Mouse (Mus musculus) intestine, embryonic 15.5 days (tissue): Measurements from ENCODE around the gene Pxdc1. TPM values are rescaled to one million over a fixed set of nuclear protein-coding genes. Genes with fewer than 3 reads are reported as not detected.

ENCODE experiments used
- ATAC-seq: fragments of 200-750 bp; cut with Nextera tagmentation; 2 replicates; pipeline ENCODE4 v1.8.0; 2017; ENCODE audit warnings: moderate TSS enrichment, moderate library complexity
- H3K27ac ChIP-seq: fragments of 300-500 bp; sonication (generic); 2 replicates; pipeline ENCODE4 v1.5.1; 2015; ENCODE audit warnings: mild to moderate bottlenecking, inconsistent platforms
- H3K27me3 ChIP-seq: fragments of 300-500 bp; sonication (generic); replicated peaks from 2 replicates; pipeline ENCODE4 v1.6.1; 2015; ENCODE audit warnings: inconsistent platforms
- H3K36me3 ChIP-seq: fragments of 300-500 bp; sonication (generic); 2 replicates; pipeline ENCODE4 v1.6.1; 2015; ENCODE audit warnings: inconsistent platforms
- H3K4me1 ChIP-seq: fragments of 300-500 bp; sonication (generic); replicated peaks from 2 replicates; pipeline ENCODE4 v1.6.1; 2015; ENCODE audit warnings: inconsistent platforms
- H3K4me2 ChIP-seq: fragments of 300-500 bp; sonication (generic); replicated peaks from 2 replicates; pipeline ENCODE4 v1.6.1; 2015; ENCODE audit warnings: mild to moderate bottlenecking, inconsistent platforms
- H3K4me3 ChIP-seq: fragments of 300-500 bp; sonication (generic); replicated peaks from 2 replicates; pipeline ENCODE4 v1.5.1; 2015; ENCODE audit warnings: inconsistent platforms
- H3K9ac ChIP-seq: fragments of 300-500 bp; sonication (generic); 2 replicates; pipeline ENCODE4 v1.6.1; 2015; ENCODE audit warnings: inconsistent platforms
- H3K9me3 ChIP-seq: fragments of 300-500 bp; sonication (generic); 2 replicates; pipeline ENCODE4 v1.6.1; 2016; ENCODE audit warnings: inconsistent platforms
- WGBS: fragments of 180-500 bp; shearing (Covaris S2); methylation state at CpG from one replicate; pipeline ENCODE4 v1.1.7; 2015; 5-methylcytosine and 5-hydroxymethylcytosine counted together
- polyA plus RNA-seq: library from polyadenylated mRNA; unstranded; fragments of >200 nt; fragmentation: Nextera tagmentation; extraction: Ambion mirVana; gene quantifications from 2 replicates; pipeline ENCODE4 v1.2.1, GENCODE M21; 2015

Pxdc1 gene
- polyA plus RNA-seq, 1 experiment from 2014 or later = 18.9 TPM

DNA sequence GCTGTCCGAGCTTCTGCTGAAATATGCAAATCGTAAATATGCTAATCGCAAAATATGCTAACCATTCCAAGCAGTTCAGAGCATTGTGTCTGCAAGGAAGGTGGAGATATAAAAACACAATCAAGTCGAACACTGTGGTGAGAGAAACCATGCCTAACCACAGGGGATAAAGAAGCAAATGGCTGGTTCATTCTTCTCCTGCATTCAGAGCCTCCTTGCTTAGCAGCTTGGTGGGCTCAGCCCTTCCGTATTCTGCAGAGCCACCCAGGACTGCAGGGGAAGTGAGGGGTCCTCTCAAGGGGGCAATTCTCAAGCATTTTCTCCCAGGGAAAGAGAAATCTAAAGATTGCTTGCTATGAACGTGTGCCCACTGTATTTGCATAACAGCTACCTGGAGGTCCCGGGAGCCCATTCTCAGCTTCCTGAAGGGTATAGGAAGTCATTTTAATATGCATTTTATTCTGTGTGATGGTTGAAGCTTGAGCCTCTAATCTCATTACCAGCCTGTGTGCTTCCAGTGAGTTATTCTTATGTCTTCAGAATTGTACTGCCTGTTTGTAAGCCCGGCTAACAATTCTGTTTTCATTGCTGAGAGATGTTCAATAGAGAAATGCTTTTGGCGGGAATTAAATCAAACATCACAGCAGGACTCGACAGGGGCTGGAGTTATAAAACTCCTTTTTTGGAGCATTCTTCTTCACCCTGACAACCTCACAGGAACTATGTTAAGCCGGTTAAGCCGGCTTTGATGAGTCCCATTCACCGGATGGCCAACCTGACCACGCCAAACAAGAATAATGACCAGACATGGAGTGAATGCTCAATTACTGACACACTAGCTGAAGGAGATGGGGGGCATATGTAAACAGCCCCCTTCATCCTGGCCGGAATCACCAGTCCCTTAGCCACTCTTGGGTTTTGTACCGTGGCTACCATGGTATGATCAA is 16.9 kb upstream of the Pxdc1 start:
- Histone ChIP-seq H3K4me3 (no peak overlapping the region), H3K9ac (no peak overlapping the region), H3K4me1 (no peaks in the 10 kb centered on the region), H3K4me2 (no peak overlapping the region), H3K27ac (no peak overlapping the region), H3K9me3 (no peaks in the 10 kb centered on the region), H3K27me3 (no peaks in the 10 kb centered on the region), H3K36me3 (no peaks in the 10 kb centered on the region)
- no peak for ATAC-seq
- 67% methylated on average over 16 of the region's 16 CpGs for WGBS

DNA sequence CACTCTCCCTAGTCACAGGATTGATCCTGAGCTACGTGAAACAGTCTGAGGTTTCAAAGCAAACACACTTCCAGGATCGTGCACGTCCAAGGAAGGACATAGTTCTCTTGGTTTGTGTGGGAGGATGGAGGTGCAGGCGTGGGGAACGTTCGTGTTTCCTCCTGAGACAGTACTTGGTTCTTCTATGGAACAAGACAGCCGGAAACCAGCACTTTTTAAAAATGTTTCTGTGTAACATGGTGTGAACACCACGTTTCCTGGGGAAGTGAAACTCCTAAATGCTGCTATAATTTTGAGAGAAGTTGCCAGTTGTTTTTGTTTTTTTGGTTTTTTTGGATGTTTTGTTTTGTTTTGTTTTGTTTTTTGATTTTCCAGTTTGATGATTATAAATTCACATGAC is 13.9 kb upstream of the Pxdc1 start:
- no peak overlapping the region for H3K27ac ChIP-seq
- H3K36me3 ChIP-seq = no peaks in the 10 kb centered on the region
- H3K4me3 ChIP-seq = no peak overlapping the region
- no peak overlapping the region for H3K9ac ChIP-seq
- H3K4me1 ChIP-seq = no peaks in the 10 kb centered on the region
- 82% methylated on average over 8 of the region's 8 CpGs for WGBS
- H3K4me2 ChIP-seq = no peak overlapping the region
- no peaks in the 10 kb centered on the region for H3K27me3 ChIP-seq
- no peak for ATAC-seq
- H3K9me3 ChIP-seq = no peaks in the 10 kb centered on the region

DNA sequence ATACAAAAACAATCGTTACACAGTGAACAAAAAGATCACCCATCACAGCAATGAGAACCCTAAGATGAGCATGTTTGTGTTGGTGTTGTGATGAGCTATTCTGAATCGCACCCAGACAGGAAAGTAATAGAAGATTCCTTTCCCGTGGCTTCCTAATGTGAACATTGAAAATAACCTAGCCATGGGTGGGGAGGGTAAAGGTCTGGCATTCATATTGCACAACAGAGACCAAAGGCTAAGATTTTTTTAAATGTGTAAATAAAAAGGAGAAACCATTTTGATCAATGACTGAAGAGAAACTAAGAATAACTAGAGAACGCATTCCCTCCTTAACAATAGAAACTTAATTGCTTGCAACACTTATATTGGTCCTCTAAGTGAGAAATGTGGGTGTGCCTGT is 11.8 kb upstream of the Pxdc1 start:
- WGBS = 77% methylated on average over 4 of the region's 4 CpGs
- peak; percentile 45; the same call in 1 of the 2 replicates for ATAC-seq
- Histone ChIP-seq H3K36me3 (no peaks in the 10 kb centered on the region), H3K4me1 (no peaks in the 10 kb centered on the region), H3K27me3 (no peaks in the 10 kb centered on the region), H3K4me3 (no peak overlapping the region), H3K9ac (no peak overlapping the region), H3K27ac (no peak overlapping the region), H3K9me3 (no peaks in the 10 kb centered on the region), H3K4me2 (no peak overlapping the region)

DNA sequence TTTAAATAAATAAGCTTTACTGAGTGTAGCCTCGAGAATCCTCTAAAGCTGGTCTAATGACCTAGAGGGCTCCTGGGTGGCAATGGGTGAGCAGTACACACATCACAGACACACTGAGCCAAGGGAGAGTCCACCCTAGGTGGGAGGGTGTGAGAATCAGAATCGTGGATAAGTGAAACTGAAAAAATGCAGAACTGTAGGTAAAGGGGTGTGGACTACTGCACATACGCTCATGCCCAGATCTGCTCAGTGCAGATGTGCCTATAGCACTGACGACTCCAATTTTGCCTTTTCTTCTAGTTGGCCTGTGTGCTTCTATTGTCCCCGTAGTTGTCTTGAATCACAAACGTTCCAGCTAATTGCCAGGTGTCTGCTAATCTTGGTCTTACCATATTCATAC is 10.5 kb upstream of the Pxdc1 start:
- Histone ChIP-seq H3K4me3 (no peak overlapping the region), H3K9me3 (no peaks in the 10 kb centered on the region), H3K9ac (no peak overlapping the region), H3K4me2 (no peak overlapping the region), H3K36me3 (no peaks in the 10 kb centered on the region), H3K27ac (no peak overlapping the region), H3K27me3 (no peaks in the 10 kb centered on the region), H3K4me1 (no peaks in the 10 kb centered on the region)
- ATAC-seq = no peak
- 78% methylated on average over 6 of the region's 6 CpGs for WGBS

DNA sequence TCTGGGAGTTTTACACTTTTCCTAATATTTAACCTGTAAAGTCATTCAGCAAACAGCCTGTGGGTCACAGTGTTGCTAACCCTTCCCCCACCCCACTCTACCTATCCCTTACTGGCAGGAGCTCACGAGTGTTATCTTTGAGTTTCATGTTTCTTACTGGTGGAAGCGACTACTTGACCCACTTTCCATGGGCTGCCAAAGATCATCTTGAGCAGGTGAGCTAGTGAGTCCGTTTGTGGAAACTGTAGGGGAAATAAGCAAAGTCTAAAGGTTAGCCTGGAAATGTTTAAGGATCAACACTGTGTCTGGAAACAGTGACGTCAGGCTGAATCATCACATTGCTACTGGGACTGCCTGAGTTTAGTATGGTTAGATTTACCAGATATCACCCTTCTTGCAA is 6.2 kb upstream of the Pxdc1 start:
- H3K4me3 ChIP-seq = no peak overlapping the region
- no peak overlapping the region for H3K9ac ChIP-seq
- H3K4me1 ChIP-seq = no peaks in the 10 kb centered on the region
- H3K27me3 ChIP-seq = no peaks in the 10 kb centered on the region
- no peaks in the 10 kb centered on the region for H3K36me3 ChIP-seq
- no peaks in the 10 kb centered on the region for H3K9me3 ChIP-seq
- no peak overlapping the region for H3K4me2 ChIP-seq
- H3K27ac ChIP-seq = no peak overlapping the region
- peak; percentile 86 for ATAC-seq
- WGBS = 33% methylated on average over 4 of the region's 4 CpGs

DNA sequence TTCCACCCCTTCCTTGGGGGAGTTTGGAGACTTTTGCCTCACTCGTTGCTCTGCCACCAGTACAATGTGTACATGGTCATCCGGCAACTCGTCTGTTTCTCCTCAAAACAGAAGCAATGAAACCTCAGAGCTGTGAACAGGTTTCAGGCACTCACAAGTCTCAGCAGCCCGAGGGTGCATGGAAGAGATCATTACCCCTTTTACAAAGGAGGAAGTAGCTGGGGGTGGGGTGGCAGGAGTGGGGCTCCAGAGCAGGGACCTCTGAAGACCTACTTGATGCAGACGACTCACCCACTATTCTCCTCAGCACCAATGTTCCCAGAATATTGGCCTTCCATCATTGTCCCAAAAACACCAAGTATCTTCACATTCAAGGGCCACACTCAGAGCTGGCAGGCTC is 3.1 kb upstream of the Pxdc1 start:
- no peak for ATAC-seq
- H3K27me3 ChIP-seq = no peaks in the 10 kb centered on the region
- WGBS = 73% methylated on average over 5 of the region's 5 CpGs

DNA sequence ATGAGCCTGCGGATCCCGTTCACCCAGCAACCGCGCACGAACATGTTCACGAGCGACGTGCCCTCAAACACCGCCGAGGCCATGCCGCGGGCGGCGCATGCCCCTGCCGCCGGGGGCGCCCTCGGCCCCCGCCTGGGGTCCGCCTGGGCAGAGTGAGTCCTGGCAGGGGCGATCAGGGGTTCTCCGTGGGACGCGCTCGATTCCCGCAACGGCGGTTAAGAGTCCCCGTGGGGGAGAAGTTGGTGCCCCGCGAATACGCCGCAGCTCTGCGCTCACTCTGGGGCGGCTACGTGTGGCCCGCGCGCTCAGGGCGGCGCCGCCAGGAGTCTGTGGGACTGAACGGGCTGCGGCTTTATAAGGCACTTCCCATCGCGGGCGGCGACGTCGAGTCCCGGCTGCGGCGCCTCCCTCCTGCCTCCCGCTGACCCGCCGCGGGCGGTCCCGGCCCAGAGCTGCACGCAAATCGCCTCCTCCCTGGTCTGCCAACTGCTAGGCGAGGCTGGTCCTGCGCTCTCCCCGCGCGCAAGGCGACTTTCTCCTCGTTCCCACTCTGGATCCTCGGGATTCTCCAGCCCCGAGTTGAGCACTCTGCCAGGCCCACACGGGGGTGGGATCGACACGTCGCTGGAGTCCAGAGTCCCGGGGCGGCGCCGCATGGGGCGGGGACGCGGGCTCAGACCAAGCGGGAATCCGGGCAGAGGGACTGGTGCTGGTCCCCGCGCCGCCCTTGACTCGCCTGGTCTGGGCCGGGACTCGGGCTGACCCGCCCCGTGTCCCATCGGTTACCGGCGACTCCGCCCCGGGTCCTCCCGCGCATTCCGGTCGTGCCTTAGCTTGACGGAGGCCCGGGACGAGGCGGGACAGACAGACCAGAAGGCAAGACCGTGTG is 689 bp downstream of the Pxdc1 start:
- Histone ChIP-seq H3K36me3 (no peaks in the 10 kb centered on the region), H3K4me3 (peak overlapping the region; percentile 66), H3K4me1 (peaks cover 20% of the 10 kb centered on the region; the same call in 1 of the 2 replicates), H3K9ac (peak overlapping the region; percentile 61), H3K27ac (peak overlapping the region; percentile 83), H3K27me3 (no peaks in the 10 kb centered on the region), H3K9me3 (no peaks in the 10 kb centered on the region), H3K4me2 (peak overlapping the region; percentile 95)
- peak; percentile 90 for ATAC-seq
- WGBS = under 1% methylated on average over 104 of the region's 105 CpGs

More for the DNA sequence above, 3.1 kb upstream of the Pxdc1 start:
- Histone ChIP-seq H3K4me3 (no peak overlapping the region), H3K4me2 (no peak overlapping the region), H3K9ac (no peak overlapping the region), H3K27ac (no peak overlapping the region), H3K4me1 (peaks cover 8% of the 10 kb centered on the region; the same call in 1 of the 2 replicates), H3K36me3 (no peaks in the 10 kb centered on the region), H3K9me3 (no peaks in the 10 kb centered on the region)

DNA sequence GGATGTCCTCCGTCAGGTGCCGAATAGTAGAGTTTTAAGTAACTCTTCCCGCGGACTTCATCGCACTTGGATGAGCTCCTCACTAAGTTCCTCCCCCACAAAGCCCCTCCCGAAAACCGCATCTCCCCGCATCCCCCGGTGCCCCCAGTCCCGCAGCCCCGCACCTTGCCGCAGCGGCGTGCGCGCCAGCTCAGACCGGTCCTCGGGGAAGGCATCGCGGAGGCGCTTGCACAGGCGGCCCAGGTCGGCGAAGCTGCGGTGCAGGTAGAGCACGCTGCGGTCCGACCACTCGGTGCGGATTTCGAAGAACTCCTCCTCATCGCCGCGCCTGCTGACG is 1.3 kb downstream of the Pxdc1 start:
- no peaks in the 10 kb centered on the region for H3K27me3 ChIP-seq
- peak overlapping the region; percentile 66 for H3K4me3 ChIP-seq
- peak overlapping the region; percentile 95 for H3K4me2 ChIP-seq
- H3K4me1 ChIP-seq = peaks cover 20% of the 10 kb centered on the region; the same call in 1 of the 2 replicates
- H3K9me3 ChIP-seq = no peaks in the 10 kb centered on the region
- peak overlapping the region; percentile 61 for H3K9ac ChIP-seq
- 0 out of 2 replicates have a peak overlapping the region, but pooled peaks have one; percentile 83 for H3K27ac ChIP-seq
- no peaks in the 10 kb centered on the region for H3K36me3 ChIP-seq
- under 1% methylated on average over 35 of the region's 35 CpGs for WGBS
- ATAC-seq = peak; percentile 59

DNA sequence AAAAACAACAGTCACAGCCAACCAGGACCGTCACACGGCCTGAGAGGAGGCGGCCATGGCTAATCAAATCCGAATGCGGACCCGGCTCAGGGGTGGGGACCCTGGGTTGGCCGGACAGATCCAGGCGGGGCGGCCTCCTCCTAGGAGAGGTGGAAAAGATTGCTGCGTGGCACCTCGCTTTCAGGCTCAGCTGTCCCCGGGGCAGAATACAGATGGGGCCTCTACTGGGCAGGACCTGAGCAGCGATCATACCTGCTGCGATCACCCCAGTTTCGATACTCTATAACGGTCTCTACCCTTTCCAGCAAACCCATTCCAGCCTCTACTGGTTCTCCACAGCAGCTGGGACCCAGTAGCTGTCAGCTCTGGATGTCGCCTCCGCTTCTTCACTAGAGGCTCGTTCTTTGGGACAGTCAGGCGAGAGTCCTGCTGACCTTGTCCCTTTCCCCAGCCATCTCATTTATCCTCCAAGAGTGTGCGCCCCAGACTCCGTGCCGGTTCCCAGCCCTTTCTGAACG is 1.8 kb downstream of the Pxdc1 start:
- 4% methylated on average over 24 of the region's 24 CpGs for WGBS
- Histone ChIP-seq H3K36me3 (no peaks in the 10 kb centered on the region), H3K4me2 (peak overlapping the region; percentile 95), H3K9me3 (no peaks in the 10 kb centered on the region), H3K4me1 (peaks cover 22% of the 10 kb centered on the region; the same call in 1 of the 2 replicates), H3K4me3 (peak overlapping the region; percentile 66), H3K9ac (peak overlapping the region; percentile 61), H3K27ac (0 out of 2 replicates have a peak overlapping the region, but pooled peaks have one; percentile 18), H3K27me3 (no peaks in the 10 kb centered on the region)
- ATAC-seq = peak; percentile 19

DNA sequence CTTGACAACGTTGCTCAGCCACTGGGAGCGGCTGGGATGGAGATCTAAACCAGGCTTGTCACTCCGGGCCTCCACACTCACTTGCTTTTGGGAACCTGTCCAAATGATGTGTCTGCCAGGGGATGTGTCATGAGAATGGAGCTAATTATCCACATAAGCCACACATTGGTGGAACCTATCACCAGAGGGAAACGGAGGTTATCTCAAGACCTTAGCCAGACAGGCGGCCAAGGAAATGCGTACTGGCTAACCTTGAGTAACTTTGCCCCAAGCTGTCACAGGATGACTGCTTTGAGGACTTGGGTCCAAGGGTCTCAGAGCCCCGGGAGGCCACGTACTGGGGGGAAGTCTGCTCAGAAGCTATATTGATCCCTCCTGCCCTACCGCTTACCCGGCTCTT is 2.3 kb downstream of the Pxdc1 start:
- no peaks in the 10 kb centered on the region for H3K9me3 ChIP-seq
- H3K4me1 ChIP-seq = peaks cover 26% of the 10 kb centered on the region; the same call in 1 of the 2 replicates
- H3K27me3 ChIP-seq = no peaks in the 10 kb centered on the region
- no peaks in the 10 kb centered on the region for H3K36me3 ChIP-seq
- ATAC-seq = peak; percentile 32; the same call in 1 of the 2 replicates
- H3K27ac ChIP-seq = 0 out of 2 replicates have a peak overlapping the region, but pooled peaks have one; percentile 18
- peak overlapping the region; percentile 61 for H3K9ac ChIP-seq
- peak overlapping the region; percentile 66 for H3K4me3 ChIP-seq
- peak overlapping the region; percentile 95 for H3K4me2 ChIP-seq
- 32% methylated on average over 10 of the region's 10 CpGs for WGBS

DNA sequence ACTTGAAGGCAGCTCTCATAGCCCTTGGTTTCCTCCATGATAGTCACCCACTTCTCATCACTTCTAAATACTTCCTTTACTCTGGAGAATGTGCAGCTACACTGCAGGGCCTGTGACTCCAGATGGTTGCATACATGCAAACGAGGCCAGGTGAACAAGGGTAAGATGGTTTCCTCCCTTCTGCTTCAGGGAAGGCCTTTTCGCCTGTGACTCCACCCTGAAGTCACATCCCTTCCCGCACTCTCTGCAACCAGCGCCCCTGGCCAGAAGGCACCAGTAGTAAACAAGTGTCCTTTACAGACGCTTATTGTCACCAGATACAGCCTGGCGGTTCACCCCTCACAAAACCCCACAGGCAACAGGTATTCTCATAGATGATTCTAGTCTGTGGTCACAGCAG is 2.9 kb downstream of the Pxdc1 start:
- Histone ChIP-seq H3K27me3 (no peaks in the 10 kb centered on the region), H3K4me3 (peak overlapping the region; percentile 66), H3K9ac (no peak overlapping the region), H3K4me2 (peak overlapping the region; percentile 95), H3K36me3 (no peaks in the 10 kb centered on the region), H3K4me1 (peaks cover 26% of the 10 kb centered on the region; the same call in 1 of the 2 replicates), H3K27ac (no peak overlapping the region), H3K9me3 (no peaks in the 10 kb centered on the region)
- no peak for ATAC-seq
- WGBS = 64% methylated on average over 6 of the region's 6 CpGs

DNA sequence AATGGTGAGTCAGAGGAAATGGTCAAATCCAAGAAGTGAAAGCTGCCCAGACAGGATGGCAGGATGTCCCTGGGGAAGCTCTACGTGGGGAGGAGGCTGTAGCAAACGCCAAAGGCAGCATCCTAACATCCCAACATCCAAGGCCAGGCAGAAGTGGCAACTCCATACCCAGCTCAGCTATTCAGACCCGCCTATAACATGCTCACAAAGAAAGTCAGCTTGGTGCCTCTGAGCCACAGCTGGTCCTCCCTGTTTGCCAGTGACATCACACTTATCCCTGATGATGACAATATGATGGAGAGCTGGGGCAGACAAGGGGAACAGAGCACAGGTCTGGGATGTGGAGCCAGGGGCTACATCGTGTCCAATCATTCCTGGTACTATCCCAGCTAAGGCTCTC is 5.5 kb downstream of the Pxdc1 start:
- Histone ChIP-seq H3K9ac (no peak overlapping the region), H3K27ac (no peak overlapping the region), H3K4me2 (no peak overlapping the region), H3K4me1 (peaks cover 28% of the 10 kb centered on the region; the same call in 1 of the 2 replicates), H3K27me3 (no peaks in the 10 kb centered on the region), H3K4me3 (no peak overlapping the region), H3K36me3 (no peaks in the 10 kb centered on the region), H3K9me3 (no peaks in the 10 kb centered on the region)
- WGBS = 74% methylated on average over 4 of the region's 4 CpGs
- no peak for ATAC-seq
